Mouse (Mus musculus) lung, adult 2 months (tissue): Measurements from ENCODE around the gene Naa30.
"Not testable (repeated sequence)": the region's sequence is repeated elsewhere in the genome, so short reads cannot be mapped to it uniquely, and the experiment has no call there.

Source experiments
- CTCF ChIP-seq: fragments of 200-500 bp; IDR thresholded peaks from 2 replicates; pipeline ENCODE4 v1.5.1; 2011; ENCODE audit warnings: mild to moderate bottlenecking, low read length, control low read depth; ENCODE audit not compliant: insufficient read depth
- POLR2A ChIP-seq: fragments of 200-500 bp; IDR thresholded peaks from 2 replicates; pipeline ENCODE4 v1.6.1; 2011; ENCODE audit warnings: low read depth, mild to moderate bottlenecking, control low read depth, low read length, borderline replicate concordance; ENCODE audit errors: extremely low read depth

DNA sequence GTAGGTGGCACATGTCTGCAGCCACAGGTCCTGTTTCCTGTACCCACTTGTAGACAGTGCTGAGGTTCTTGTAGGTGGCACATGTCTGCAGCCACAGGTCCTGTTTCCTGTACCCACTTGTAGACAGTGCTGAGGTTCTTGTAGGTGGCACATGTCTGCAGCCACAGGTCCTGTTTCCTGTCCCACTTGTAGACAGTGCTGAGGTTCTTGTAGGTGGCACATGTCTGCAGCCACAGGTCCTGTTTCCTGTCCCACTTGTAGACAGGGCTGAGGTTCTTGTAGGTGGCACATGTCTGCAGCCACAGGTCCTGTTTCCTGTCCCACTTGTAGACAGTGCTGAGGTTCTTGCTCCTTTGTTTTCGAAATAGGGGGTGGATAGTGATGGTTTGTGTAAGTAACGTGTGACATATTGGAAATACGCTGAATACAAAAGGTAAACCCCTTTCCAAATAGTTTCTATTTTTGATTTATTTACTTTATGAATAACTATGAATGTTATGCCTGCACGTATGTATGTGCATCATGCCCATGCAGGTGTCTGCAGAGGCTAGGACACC is 47.5 kb downstream of the Naa30 start:
- TF ChIP-seq CTCF, POLR2A: not testable (repeated sequence)
